Mouse (Mus musculus): ENCODE measurements around the gene Tmem255b. TPM values are rescaled to one million over a fixed set of nuclear protein-coding genes. Genes with fewer than 3 reads are reported as not detected.

The Tmem255b gene
- 1.6 TPM for polyA plus RNA-seq (2014; fragmentation: Illumina TruSeq; extraction: RNeasy Lipid Tissue Mini Kit (QIAGEN cat#74804); ENCODE audit: insufficient read depth, low read depth, low replicate concordance)

DNA sequence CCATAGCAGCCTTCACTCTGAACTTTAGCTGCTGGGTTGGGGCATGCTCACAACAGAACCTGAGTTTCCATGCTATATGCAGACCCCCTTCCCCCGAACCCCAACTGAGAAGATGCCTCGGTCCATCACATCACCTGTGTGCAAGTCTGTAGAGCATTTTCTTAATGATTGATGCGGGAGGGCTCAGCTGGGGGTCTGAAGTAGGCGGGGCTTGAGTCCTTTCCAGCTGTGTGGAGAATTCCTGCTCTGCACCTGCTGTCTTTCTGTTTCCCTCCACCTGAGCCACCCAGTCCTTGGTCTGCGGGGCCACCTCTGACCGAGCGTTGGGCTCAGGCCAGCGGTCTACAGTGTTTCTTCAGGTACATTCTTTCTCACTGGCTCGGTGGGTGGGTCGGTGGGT lies at the start of gene Tmem255b:
Gene Tmem255b (plus strand): TSS at position 301 of the 400 bp plus-strand sequence.

DNA sequence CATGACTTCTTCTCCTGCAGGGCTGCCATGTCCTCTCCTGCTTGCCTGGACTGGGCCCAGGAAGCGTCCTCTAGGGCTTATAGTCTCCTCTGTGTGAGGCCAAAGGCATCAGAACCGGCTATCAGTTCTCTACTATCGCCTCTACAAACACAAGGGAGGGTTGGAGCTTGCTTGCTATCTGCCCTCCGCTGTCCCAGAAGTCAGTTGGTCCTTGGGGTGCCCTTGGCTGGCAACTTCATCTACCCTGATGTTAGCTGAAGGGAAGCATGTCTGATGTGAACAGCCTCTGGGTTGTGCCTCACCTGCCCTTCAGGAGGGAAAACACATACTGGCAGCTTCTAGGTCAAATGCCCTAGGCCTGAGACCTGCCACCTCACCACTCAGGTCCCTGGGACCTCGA lies 38.3 kb upstream of the Tmem255b start, which contains the start of gene Atp4b:
Gene Atp4b (minus strand): TSS at position 101 of the 400 bp plus-strand sequence.

DNA sequence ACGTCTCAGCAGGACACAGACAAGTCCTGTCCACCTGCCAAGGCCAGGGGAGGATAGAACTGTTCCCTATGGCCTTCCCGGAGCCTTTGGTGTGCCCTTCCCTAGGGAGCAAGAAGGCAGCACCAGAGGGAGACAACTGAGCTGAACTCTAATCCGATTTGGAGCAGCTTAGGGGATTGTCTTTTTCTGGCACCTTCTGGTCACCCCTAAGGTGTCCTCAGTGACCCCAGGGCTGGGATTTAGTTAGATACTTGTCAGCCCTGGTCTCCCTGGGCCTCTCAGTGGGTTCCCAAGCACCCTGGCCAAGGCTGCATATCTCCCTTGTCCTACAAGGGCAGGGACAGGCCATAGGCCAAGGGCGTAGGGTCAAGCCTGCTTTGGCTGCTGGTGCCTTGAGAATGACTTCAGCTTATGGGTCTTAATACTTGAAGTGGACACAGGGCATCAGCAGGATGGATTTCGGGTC lies 30.3 kb upstream of the Tmem255b start, which contains the start of gene Grk1:
Gene Grk1 (plus strand): TSS at position 416 of the 466 bp plus-strand sequence.

DNA sequence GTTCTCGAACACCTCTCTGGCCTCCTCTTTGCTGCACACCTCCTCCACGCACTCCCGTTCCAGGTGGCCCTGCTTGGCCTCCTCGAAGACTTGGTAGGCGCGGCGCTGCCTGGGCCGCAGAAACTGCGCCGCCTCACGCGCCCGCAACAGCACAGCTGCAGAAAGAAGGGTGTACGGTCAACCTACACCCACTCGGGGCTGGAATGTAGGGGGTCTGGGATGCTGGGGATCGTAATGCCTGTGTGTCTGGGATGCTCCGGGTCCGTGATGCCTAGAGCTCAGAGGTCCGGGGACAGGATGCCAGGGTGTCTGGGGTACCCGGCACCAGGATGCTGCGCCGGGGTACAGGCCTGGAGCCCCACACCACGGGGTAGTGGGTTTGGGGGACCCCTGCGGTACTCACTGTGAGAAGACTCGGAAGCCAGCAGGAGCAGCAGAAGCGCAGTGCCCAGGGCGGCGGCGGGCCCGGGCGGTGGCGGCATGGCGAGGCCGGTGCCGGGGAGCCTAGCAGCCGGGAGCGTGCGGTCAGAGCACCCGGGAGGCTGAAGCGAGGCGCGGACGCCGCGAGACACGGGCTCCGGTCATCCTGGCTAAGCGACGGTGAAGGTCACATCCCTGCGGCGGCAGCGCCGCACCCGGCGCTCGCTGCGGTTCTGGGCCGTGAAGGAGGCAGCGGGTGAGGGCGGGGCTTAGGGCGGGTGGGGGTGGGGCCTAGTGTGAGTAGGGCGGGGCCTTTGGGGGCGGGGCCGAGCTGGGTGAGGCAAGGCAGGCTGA lies 59.1 kb downstream of the Tmem255b start, which contains the start of gene Gas6:
Gene Gas6 (minus strand): TSS at position 633 of the 774 bp plus-strand sequence.

Other genes starting within 250 kb of the Tmem255b start
- 20.9 TPM for gene Grtp1, start 234.6 kb upstream of the Tmem255b start, polyA plus RNA-seq (2014; fragmentation: Illumina TruSeq; extraction: RNeasy Lipid Tissue Mini Kit (QIAGEN cat#74804); ENCODE audit: insufficient read depth, low read depth, low replicate concordance)
- 2.0 TPM for gene Adprhl1, start 181.0 kb upstream of the Tmem255b start, polyA plus RNA-seq (2014; fragmentation: Illumina TruSeq; extraction: RNeasy Lipid Tissue Mini Kit (QIAGEN cat#74804); ENCODE audit: insufficient read depth, low read depth, low replicate concordance)
- gene Dcun1d2, start 147.1 kb upstream of the Tmem255b start, polyA plus RNA-seq (2014; fragmentation: Illumina TruSeq; extraction: RNeasy Lipid Tissue Mini Kit (QIAGEN cat#74804); ENCODE audit: insufficient read depth, low read depth, low replicate concordance): 11.9 TPM
- 22.1 TPM for gene Tmco3, start 147.0 kb upstream of the Tmem255b start, polyA plus RNA-seq (2014; fragmentation: Illumina TruSeq; extraction: RNeasy Lipid Tissue Mini Kit (QIAGEN cat#74804); ENCODE audit: insufficient read depth, low read depth, low replicate concordance)
- gene Tfdp1, start 96.4 kb upstream of the Tmem255b start, polyA plus RNA-seq (2014; fragmentation: Illumina TruSeq; extraction: RNeasy Lipid Tissue Mini Kit (QIAGEN cat#74804); ENCODE audit: insufficient read depth, low read depth, low replicate concordance): 15.4 TPM
- not detected for gene Atp4b, start 38.4 kb upstream of the Tmem255b start, polyA plus RNA-seq (2014; fragmentation: Illumina TruSeq; extraction: RNeasy Lipid Tissue Mini Kit (QIAGEN cat#74804); ENCODE audit: insufficient read depth, low read depth, low replicate concordance)
- not detected for gene Grk1, start 30.1 kb upstream of the Tmem255b start, polyA plus RNA-seq (2014; fragmentation: Illumina TruSeq; extraction: RNeasy Lipid Tissue Mini Kit (QIAGEN cat#74804); ENCODE audit: insufficient read depth, low read depth, low replicate concordance)
- 167 TPM for gene Gas6, start 59.3 kb downstream of the Tmem255b start, polyA plus RNA-seq (2014; fragmentation: Illumina TruSeq; extraction: RNeasy Lipid Tissue Mini Kit (QIAGEN cat#74804); ENCODE audit: insufficient read depth, low read depth, low replicate concordance)
- gene 1700029H14Rik, start 127.3 kb downstream of the Tmem255b start, polyA plus RNA-seq (2014; fragmentation: Illumina TruSeq; extraction: RNeasy Lipid Tissue Mini Kit (QIAGEN cat#74804); ENCODE audit: insufficient read depth, low read depth, low replicate concordance): not detected
- 23.5 TPM for gene Rasa3, start 242.4 kb downstream of the Tmem255b start, polyA plus RNA-seq (2014; fragmentation: Illumina TruSeq; extraction: RNeasy Lipid Tissue Mini Kit (QIAGEN cat#74804); ENCODE audit: insufficient read depth, low read depth, low replicate concordance)

Data from lung, adult 10 weeks (tissue).